Mouse (Mus musculus) MEL (cell line): ENCODE measurements around the gene Dhh.

ENCODE experiments used
- CTCF ChIP-seq, 3 experiments: IDR thresholded peaks in 2 of 3; conservative IDR thresholded peaks in 1 of 3; 2 replicates each; pipeline ENCODE4 v1.5.1; 2011 to 2012; ENCODE audit warnings: low read length in 3 of 3, low read depth in 2 of 3, mild to moderate bottlenecking in 2 of 3, improper control_type of control experiment in 1 of 3, inconsistent platforms in 1 of 3, mixed read lengths in 1 of 3, moderate library complexity in 1 of 3; ENCODE audit not compliant: control insufficient read depth in 1 of 3, insufficient read depth in 1 of 3, poor library complexity in 1 of 3, severe bottlenecking in 1 of 3
- GABPA ChIP-seq: IDR thresholded peaks from 2 replicates; pipeline ENCODE4 v1.6.1; 2012; ENCODE audit warnings: low read depth, mild to moderate bottlenecking, inconsistent platforms, low read length, improper control_type of control experiment, moderate library complexity
- MAFK ChIP-seq: IDR thresholded peaks from 2 replicates; pipeline ENCODE4 v1.6.1; 2011; ENCODE audit warnings: low read depth, mild to moderate bottlenecking, low read length, improper control_type of control experiment, borderline replicate concordance
- TBP ChIP-seq: IDR thresholded peaks from 2 replicates; pipeline ENCODE4 v1.8.0; 2011; ENCODE audit warnings: low read depth, low read length, improper control_type of control experiment

- TF ChIP-seq CTCF (IDR thresholded peaks at IDR 0.05 in 2 of 3, conservative IDR thresholded peaks at IDR 0.05 in 1 of 3; ENCODE audit: control insufficient read depth in 1 of 3, insufficient read depth in 1 of 3, low read depth in 2 of 3, low read length in 3 of 3, poor library complexity in 1 of 3, severe bottlenecking in 1 of 3) (no peak), GABPA (no peak), MAFK (no peak), TBP (no peak)
Measured at GRCm38 (mm10) chr15:98886667-98887387, 11.5 kb downstream of the Dhh start.
